Mouse (Mus musculus) embryonic fibroblast, embryonic 13.5 days (primary cell): ENCODE results near the gene Dnaic1. TPM values are rescaled to one million over a fixed set of nuclear protein-coding genes. Genes with fewer than 3 reads are reported as not detected.

Source experiments
- H3K27ac ChIP-seq: 2 replicates; pipeline ENCODE4 v1.5.1; 2012; ENCODE audit warnings: low read length, control low read depth, inconsistent platforms; ENCODE audit not compliant: insufficient read depth
- H3K4me1 ChIP-seq: 2 replicates; pipeline ENCODE4 v1.6.1; 2011; ENCODE audit warnings: low read length; ENCODE audit not compliant: control insufficient read depth, insufficient read depth
- H3K4me3 ChIP-seq: 2 replicates; pipeline ENCODE4 v1.5.1; 2011; ENCODE audit warnings: mild to moderate bottlenecking, control low read depth, low read length; ENCODE audit not compliant: insufficient read depth
- CTCF ChIP-seq: IDR thresholded peaks from 2 replicates; pipeline ENCODE4 v1.5.1; 2011; ENCODE audit warnings: mild to moderate bottlenecking, control low read depth, low read length, moderate library complexity, borderline replicate concordance; ENCODE audit not compliant: insufficient read depth
- POLR2A ChIP-seq: IDR thresholded peaks from 2 replicates; pipeline ENCODE4 v1.6.1; 2011; ENCODE audit warnings: low read depth, mild to moderate bottlenecking, control low read depth, low read length, moderate library complexity
- polyA plus RNA-seq: library from polyadenylated mRNA; stranded (reverse); fragments of >200 nt; gene quantifications from 2 replicates; pipeline ENCODE4 v1.2.4, GENCODE M21; 2011; ENCODE audit warnings: low read depth; ENCODE audit not compliant: missing spikeins, insufficient read length

Gene Dnaic1
- polyA plus RNA-seq, 1 experiment: not detected

GRCm38 (mm10) chr4:41568682-41569410, 729 bp upstream of the Dnaic1 start:
- H3K27ac ChIP-seq: no peak overlapping the region
- H3K4me1 ChIP-seq: 0 out of 2 replicates have a peak, but pooled peaks cover 5% of the 10 kb centered on the region
- H3K4me3 ChIP-seq: peak overlapping the region; percentile 65
- TF ChIP-seq CTCF (no peak), POLR2A (no peak)

- H3K27ac ChIP-seq: no peak overlapping the region
- TF ChIP-seq CTCF (peak; percentile 46; the same call in 1 of the 2 replicates), POLR2A (no peak)
- H3K4me3 ChIP-seq: no peak overlapping the region
- 0 out of 2 replicates have a peak, but pooled peaks cover 5% of the 10 kb centered on the region for H3K4me1 ChIP-seq
Observed at GRCm38 (mm10) chr4:41571490-41571889, 1.9 kb downstream of the Dnaic1 start.

- Histone ChIP-seq H3K4me3 (no peak overlapping the region), H3K27ac (no peak overlapping the region), H3K4me1 (no peaks in the 10 kb centered on the region)
- TF ChIP-seq POLR2A: no peak
- TF ChIP-seq CTCF: no peak
Observed at GRCm38 (mm10) chr4:41573492-41573891, 3.9 kb downstream of the Dnaic1 start.

GRCm38 (mm10) chr4:41575914-41576313, 6.3 kb downstream of the Dnaic1 start:
- Histone ChIP-seq H3K4me3 (no peak overlapping the region), H3K27ac (no peak overlapping the region), H3K4me1 (no peaks in the 10 kb centered on the region)
- TF ChIP-seq POLR2A (no peak), CTCF (no peak)

GRCm38 (mm10) chr4:41583353-41583752, 13.8 kb downstream of the Dnaic1 start:
- H3K4me3 ChIP-seq: no peak overlapping the region
- TF ChIP-seq POLR2A: no peak
- TF ChIP-seq CTCF: no peak
- H3K4me1 ChIP-seq: no peaks in the 10 kb centered on the region
- no peak overlapping the region for H3K27ac ChIP-seq

GRCm38 (mm10) chr4:41602818-41603217, 33.2 kb downstream of the Dnaic1 start:
- H3K27ac ChIP-seq: no peak overlapping the region
- TF ChIP-seq CTCF (no peak), POLR2A (no peak)
- no peak overlapping the region for H3K4me3 ChIP-seq
- no peaks in the 10 kb centered on the region for H3K4me1 ChIP-seq

GRCm38 (mm10) chr4:41604476-41605396, 35.2 kb downstream of the Dnaic1 start:
- H3K4me3 ChIP-seq: no peak overlapping the region

GRCm38 (mm10) chr4:41606784-41607183, 37.2 kb downstream of the Dnaic1 start:
- Histone ChIP-seq H3K4me1 (no peaks in the 10 kb centered on the region), H3K4me3 (no peak overlapping the region), H3K27ac (no peak overlapping the region)
- no peak for TF ChIP-seq POLR2A
- no peak for TF ChIP-seq CTCF

More at GRCm38 (mm10) chr4:41604476-41605396, 35.2 kb downstream of the Dnaic1 start:
- no peak for TF ChIP-seq POLR2A
- peak; percentile 56; the same call in 1 of the 2 replicates for TF ChIP-seq CTCF
- H3K27ac ChIP-seq: no peak overlapping the region
- H3K4me1 ChIP-seq: no peaks in the 10 kb centered on the region

- H3K4me3 ChIP-seq: no peak overlapping the region
- no peak overlapping the region for H3K27ac ChIP-seq
- no peak for TF ChIP-seq POLR2A
- peak; percentile 36; the same call in 1 of the 2 replicates for TF ChIP-seq CTCF
- H3K4me1 ChIP-seq: no peaks in the 10 kb centered on the region
Observed at GRCm38 (mm10) chr4:41609681-41610593, 40.4 kb downstream of the Dnaic1 start.

- H3K4me1 ChIP-seq: no peaks in the 10 kb centered on the region
- TF ChIP-seq CTCF (no peak), POLR2A (no peak)
- H3K27ac ChIP-seq: no peak overlapping the region
Observed at GRCm38 (mm10) chr4:41610594-41610980, 41.0 kb downstream of the Dnaic1 start.

More at GRCm38 (mm10) chr4:41610594-41610980, 41.0 kb downstream of the Dnaic1 start:
- no peak overlapping the region for H3K4me3 ChIP-seq
